Mouse (Mus musculus): ENCODE data around the gene A730009L09Rik. TPM values are rescaled to one million over a fixed set of nuclear protein-coding genes. Genes with fewer than 3 reads are reported as not detected.

Gene A730009L09Rik
- under 1 TPM; 0.22 to 0.30 TPM for total RNA-seq (2021)

DNA sequence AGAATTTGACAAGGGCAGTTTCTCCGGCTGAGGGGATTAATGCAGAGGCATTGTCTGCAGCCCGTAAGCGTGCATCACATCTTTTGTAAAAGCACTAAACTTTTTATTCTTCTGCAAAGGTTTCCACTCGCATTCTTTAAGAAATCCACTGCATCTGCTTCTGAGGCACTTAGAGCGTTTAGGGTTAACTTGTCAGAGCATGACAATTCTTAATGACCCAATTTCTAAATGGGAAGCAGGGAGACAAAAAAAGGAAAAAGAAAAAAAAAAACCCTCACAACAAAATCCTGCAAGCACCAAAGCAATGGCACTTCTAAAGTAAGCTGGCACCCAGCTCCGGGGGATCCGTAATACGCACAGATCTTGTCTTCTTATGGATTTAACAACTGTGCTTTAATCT lies at the start of gene A730009L09Rik:
TSS of gene A730009L09Rik (plus strand) at position 301 of the 400 bp plus-strand sequence.
- DNase-seq (ENCODE audit: extremely low spot score in 1 of 2, low spot score in 2 of 2), result no peak
- intact Hi-C loops (cut with DNase I), result no loop called here

DNA sequence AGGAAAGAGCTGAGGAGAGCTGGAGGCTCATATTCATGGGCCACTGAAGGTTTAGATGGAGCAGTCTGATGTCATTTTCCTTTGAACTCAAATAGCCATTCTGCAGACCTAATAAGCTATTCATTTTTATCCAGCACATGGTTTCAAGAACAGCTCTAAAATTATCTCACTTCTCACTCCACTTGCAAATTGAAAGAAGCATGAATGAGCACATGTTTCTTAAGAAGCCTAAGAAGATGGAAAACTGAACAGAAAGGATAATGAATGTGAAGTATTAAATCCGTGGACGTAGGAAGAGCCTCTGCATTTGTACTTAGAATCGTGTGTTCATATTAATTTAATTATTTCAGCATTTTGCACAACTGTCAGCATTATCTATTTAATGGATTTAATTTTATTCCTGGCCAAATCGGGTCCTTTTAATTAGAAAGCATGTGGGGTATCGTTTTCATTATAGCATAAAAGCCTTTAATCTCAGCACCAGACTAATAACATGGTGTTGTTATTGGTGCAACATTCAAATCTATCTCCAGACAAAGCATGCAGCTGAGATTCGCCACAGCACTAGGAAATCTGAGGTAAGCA lies 49.2 kb upstream of the A730009L09Rik start:
- DNase-seq (ENCODE audit: extremely low spot score in 1 of 2, low spot score in 2 of 2), result no peak
- intact Hi-C loops (cut with DNase I), result no loop called here

DNA sequence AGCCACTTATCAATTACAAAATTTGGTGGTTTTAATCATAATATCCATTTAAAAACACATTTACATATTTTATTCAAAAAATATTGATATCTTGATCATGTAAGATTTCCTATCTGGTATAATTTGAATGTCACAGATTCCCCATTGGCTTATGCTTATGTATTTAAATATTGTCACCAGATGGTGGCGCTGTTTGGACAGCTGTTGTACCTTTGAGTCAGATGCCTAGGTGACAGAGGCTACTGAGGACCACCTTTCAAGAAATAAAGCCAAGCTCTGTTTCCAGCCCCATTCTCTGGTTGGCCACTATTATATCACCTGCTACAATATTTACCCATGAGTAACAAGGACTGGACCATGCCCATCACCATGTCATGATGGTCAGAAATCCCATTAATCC lies 46.0 kb upstream of the A730009L09Rik start:
- DNase-seq (ENCODE audit: extremely low spot score in 1 of 2, low spot score in 2 of 2), result no peak
- intact Hi-C loops (cut with DNase I), result no loop called here

DNA sequence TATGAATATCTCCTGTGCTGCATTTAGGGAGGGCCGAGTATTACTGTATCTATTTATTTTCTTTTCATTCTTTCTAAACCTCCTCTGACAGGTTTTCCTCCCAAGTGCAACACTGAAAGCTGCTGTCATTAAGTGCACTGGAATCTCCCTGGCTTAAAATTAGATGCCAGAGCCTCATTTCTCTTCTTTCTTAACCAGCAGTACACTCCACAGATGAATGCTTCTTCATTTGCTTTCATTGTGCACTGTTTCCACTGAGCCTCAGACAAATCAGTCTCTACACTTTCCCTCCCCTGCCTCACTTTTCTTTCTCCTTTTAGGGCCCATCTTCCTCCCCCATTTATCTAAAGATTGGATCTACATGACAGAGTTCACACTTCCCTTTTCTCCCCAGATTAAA lies 44.9 kb upstream of the A730009L09Rik start:
- intact Hi-C loops (cut with DNase I), result no loop called here
- no peak for DNase-seq (ENCODE audit: extremely low spot score in 1 of 2, low spot score in 2 of 2)

DNA sequence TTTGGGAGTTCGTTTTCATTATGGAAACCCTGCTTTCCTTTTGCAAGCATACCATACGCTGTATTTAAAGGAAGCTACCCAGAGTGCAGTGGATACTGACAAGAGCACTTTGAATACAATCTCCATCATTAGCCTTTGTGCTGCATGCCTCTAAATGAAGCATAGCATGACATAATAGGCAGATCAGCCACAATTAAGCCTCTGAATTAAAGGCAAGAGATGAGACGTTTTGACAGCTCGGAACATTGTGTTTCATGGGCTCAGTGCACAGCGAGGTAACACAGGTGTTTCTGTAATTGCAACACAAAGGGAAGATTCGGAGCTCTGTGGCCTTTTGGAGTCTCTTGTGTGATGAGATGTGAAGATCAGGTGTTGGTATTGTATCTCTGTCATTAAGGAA lies 41.5 kb upstream of the A730009L09Rik start:
- intact Hi-C loops (cut with DNase I), result no loop called here
- DNase-seq (ENCODE audit: extremely low spot score in 1 of 2, low spot score in 2 of 2), result no peak

DNA sequence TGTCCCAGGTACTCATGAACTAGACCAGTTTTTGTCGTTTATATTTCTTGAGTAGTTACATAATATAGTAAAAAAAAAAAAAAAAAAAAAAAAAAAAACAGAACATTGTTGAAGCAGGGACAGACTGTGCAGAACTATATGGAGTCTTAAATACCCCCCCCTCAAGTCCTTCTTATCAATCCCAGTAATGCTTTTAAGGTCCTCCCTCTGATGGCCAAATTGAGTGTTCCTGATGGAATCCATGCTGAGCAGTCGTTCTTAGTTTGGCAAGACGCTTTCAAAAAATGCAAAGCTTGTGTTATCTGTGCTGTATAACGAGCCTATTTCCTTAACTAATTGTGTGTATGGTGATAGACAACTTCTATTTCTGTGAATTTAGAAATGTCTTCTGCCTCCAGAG lies 40.2 kb upstream of the A730009L09Rik start:
- no peak for DNase-seq (ENCODE audit: extremely low spot score in 1 of 2, low spot score in 2 of 2)
- intact Hi-C loops (cut with DNase I), result no loop called here

DNA sequence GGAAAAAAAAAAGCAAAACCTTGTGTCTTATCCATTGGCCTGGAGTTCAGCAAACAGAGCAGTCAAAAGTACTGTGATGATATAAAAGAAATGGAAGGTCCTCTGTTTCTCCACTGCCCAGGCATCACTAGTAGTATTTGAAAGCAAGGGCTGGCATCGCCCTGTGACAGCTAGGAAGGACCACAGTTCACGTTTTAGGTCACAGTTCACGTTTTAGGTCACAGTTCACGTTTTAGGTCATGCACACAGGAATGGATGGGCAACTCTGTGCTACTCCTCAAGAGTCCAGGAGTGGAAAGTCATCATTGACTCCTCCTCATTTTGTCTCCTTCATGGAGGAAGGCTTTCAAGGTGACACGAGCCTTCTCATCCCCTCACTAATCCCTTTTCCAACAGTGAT lies 38.0 kb upstream of the A730009L09Rik start:
- intact Hi-C loops (cut with DNase I), result no loop called here
- DNase-seq (ENCODE audit: extremely low spot score in 1 of 2, low spot score in 2 of 2), result no peak

DNA sequence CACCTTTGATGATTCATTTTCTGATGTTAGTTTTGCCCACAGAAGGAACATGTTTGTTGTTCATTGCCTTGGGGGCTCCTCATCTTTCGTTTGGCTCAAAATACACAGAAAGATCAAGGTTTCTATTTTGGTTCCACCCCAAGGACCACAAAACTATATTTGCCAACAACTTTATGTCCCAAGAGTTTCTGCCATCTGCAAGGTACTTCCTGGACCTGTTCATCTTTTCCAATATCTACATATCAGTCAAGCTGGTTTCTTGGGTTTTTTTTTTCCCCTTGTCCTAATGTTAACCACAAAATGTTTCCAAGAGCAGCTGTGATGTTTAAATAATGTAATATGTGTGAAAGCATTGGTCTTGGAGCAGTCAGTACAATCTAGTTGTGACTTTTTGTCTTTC lies 37.4 kb upstream of the A730009L09Rik start:
- intact Hi-C loops (cut with DNase I), result no loop called here
- no peak for DNase-seq (ENCODE audit: extremely low spot score in 1 of 2, low spot score in 2 of 2)

DNA sequence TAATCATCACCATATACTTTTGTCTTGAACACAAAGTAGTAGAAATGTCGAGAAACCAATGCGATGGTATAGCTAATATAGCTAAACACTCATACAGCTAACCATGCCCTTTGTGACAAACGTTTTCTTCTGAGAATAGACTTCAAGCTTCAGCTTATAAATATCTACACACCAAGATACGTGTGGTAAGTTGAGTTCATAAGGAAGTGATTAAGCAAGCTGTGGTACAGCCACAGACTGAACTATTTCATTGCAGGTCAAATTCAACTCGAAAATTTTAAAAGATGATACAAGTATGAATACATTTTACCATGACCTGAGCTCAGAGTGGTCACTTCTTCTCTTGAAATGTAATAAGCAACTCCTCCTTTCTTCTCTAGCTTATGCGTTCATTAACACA lies 37.0 kb upstream of the A730009L09Rik start:
- DNase-seq (ENCODE audit: extremely low spot score in 1 of 2, low spot score in 2 of 2), result no peak
- intact Hi-C loops (cut with DNase I), result no loop called here

DNA sequence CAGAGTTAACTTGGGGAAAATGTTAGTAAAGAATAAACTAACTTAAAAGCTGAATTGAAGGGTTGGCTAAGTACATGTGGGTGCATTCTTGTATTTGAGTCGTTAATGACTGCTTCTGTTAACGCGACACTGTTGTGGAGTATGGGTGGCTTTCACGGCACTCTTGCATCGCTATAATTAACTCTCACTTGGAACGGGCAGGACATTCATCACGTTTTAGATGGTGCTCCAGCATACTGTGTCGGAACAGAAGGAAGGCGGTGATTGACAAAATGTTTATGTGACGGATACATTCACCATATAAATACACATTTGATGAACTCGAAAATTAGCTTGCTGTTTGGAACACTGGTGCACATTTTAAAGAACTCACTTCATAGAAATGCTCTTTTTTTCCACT lies 29.0 kb upstream of the A730009L09Rik start:
- DNase-seq (ENCODE audit: extremely low spot score in 1 of 2, low spot score in 2 of 2), result no peak
- intact Hi-C loops (cut with DNase I), result loop anchor here (10.0 kb wide), 1 partner anchor 351 kb away; no protein-coding TSS in a partner anchor

DNA sequence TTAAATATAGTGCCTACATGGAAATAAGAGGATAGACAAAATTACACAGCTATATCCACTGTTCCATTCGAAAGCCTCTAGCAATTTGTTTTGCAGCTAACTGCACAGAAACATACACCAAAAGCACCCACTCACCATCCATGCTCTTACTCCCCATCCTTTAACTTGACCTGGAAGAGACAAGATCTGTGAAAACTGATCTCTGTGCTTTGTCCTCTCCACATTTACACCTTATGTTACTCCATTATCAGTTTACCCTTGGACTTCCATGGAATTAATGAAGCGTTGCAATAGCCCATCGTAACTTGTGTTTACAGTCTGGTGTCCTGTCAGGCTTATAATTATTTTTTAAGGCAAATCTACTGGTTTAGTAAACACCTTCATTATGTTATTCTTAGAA lies 20.1 kb upstream of the A730009L09Rik start:
- intact Hi-C loops (cut with DNase I), result no loop called here
- no peak for DNase-seq (ENCODE audit: extremely low spot score in 1 of 2, low spot score in 2 of 2)

DNA sequence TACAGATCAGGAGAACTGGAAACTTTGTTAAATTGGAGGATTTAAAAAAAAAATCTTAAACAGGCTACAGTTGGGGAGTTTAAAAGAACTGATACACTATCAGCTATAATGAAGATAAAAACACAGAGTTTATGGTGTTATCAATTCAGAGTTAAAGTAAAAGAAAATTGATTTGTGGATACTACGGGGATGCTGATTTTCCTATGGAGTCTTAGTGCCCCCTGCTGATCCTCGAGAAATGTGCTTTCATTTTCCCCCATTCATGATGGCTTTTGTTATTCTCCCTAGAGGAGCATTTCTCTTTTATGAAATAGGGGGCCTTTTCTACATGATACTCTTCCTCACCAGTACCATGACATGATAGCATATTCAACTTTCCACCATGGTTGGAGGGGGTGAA lies 19.5 kb upstream of the A730009L09Rik start:
- DNase-seq (ENCODE audit: extremely low spot score in 1 of 2, low spot score in 2 of 2), result peak in 1 of 2 experiments; percentile 28
- intact Hi-C loops (cut with DNase I), result no loop called here

DNA sequence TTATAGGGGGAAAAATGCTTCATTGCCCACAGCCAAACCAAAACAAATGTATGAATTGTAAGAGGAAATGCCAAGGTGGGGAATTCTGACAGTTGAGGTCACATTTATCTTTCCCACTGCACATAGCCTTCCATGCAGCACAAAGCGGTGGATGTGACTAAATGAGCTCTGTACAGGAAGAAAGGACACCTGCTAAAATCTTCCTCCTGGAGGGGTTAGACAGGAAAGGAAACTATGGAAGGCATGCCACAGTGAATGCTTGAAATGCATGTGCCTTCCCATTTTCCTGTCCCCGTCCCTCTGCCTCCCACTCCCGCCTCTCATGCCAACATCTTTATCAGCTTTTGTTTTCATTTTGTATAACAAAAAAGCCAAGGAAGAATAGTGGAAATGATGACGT lies 7.2 kb upstream of the A730009L09Rik start:
- intact Hi-C loops (cut with DNase I), result no loop called here
- no peak for DNase-seq (ENCODE audit: extremely low spot score in 1 of 2, low spot score in 2 of 2)

DNA sequence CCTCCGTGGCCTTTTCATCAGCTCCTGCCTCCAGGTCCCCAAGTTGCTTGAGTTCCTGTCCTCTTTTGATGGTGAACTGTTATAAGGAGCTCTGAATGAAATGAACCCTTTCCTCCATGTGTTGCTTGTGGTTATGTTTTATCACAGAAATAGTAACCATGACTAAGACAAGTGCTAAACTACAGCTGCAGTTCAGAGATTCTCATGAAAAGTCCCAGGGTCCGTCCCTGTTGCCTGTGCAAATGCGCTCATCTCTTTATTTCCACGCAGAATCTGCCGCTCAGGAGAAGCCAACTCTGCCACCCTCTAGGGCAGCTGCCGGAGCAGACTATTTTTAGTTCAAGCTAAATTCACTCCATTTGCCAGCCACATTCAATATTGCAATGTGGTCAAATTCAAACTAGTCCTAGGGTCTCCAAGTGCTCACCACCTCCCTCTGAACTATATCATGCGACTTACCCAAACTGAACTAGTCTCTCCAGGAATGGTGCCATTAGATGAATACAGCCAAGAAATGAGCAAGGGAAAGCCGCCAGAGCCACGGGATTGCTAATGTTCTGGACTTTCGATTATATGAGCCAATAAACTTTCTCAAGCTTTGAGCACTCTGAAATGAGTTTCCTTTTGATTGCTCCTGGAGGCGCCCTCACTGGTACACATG lies 7.2 kb downstream of the A730009L09Rik start:
- DNase-seq (ENCODE audit: extremely low spot score in 1 of 2, low spot score in 2 of 2), result no peak
- intact Hi-C loops (cut with DNase I), result no loop called here

DNA sequence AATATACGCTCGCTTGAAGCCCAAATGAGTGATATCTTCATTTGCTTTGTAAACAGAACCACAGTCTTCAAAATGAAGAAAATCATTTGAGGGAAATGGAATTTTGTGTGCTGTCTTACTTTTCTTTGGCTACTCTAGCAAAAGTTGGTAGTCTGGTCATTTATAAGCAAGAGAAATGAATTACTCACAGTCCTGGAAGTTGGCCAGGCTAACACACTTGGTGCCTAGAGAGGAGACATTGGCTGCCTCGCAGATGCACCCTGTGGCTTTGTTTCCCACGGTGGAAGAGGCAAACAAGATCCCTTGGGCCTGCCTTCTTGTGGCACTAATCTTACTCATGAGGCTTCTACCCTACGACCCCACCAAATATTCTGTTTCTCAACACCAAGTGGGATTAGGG lies 8.1 kb downstream of the A730009L09Rik start:
- DNase-seq (ENCODE audit: extremely low spot score in 1 of 2, low spot score in 2 of 2), result no peak
- intact Hi-C loops (cut with DNase I), result no loop called here

DNA sequence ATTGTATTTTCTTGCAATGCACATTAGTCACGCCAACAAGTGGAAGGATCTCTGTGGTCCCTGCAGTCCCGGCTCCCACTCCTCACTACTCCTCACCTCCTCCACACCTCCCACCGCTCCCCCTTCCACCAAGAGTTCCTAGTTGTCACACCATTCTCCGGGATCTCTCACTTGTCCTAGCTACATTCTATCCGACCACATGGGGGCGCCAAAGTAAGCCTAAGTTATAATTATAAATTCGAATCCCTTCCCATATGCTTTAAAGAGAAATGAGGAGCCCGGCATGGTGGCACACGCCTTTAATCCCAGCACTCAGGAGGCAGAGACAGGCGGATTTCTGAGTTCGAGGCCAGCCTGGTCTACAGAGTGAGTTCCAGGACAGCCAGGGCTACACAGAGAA lies 12.5 kb downstream of the A730009L09Rik start:
- peak in 1 of 2 experiments; percentile 40 for DNase-seq (ENCODE audit: extremely low spot score in 1 of 2, low spot score in 2 of 2)
- intact Hi-C loops (cut with DNase I), result no loop called here

DNA sequence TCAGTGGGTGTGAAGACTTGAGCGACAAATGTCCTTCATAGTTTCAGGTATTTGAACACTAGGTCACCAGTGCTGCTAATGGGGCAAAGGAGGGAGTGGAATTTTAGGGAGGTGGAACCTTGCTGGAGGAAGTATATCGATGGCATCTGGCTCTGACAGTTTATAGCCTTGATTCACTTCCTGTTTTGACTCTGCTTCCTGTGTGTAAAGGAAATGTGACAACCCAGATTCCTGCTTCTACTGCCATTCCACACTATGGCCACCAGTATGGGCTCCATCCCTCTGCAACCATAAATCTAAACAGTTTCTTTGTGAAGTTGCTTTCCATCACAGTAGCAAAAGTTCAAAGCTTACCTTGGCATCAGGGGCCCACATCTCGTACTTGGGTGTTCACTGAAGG lies 17.9 kb downstream of the A730009L09Rik start:
- intact Hi-C loops (cut with DNase I), result no loop called here
- no peak for DNase-seq (ENCODE audit: extremely low spot score in 1 of 2, low spot score in 2 of 2)

DNA sequence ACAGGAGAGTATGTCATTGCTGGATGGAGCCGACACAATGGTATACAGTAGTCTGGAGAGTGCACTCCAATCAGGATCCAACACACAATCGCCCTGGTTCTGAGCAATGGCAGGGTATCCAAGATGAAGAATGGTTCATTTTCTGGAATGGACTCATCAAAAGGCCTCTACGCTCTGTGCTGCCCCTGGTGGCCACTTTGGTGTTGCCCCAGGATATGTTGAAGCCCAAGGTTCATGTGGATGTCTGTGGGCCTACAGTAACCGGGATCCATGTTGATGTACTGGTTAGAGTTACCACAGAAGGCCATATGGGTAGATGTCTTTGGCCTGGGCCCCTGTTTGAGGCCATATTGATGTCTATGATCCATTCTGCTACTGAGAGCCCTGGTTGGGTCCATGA lies 31.1 kb downstream of the A730009L09Rik start:
- DNase-seq (ENCODE audit: extremely low spot score in 1 of 2, low spot score in 2 of 2), result no peak
- intact Hi-C loops (cut with DNase I), result no loop called here

DNA sequence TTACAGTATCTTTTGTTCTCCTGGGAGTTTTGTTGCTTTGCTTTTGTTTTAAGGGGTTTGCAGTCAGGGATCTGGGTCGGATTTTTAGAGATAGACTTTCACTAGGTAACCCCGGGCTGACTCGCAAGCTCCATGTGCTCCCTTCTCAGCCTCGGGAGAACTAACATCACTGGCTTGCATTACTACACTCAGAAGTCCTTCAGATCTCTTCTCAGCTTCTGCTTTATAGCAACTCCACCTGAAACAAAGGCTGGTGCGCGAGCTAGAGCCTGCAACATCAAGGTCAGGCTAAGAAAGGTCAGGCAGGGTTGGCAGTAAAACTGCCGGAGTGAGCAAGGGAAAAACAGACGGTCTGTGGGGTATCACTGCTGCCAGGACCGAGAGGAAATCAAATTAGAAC lies 34.2 kb downstream of the A730009L09Rik start:
- no peak for DNase-seq (ENCODE audit: extremely low spot score in 1 of 2, low spot score in 2 of 2)
- intact Hi-C loops (cut with DNase I), result no loop called here

DNA sequence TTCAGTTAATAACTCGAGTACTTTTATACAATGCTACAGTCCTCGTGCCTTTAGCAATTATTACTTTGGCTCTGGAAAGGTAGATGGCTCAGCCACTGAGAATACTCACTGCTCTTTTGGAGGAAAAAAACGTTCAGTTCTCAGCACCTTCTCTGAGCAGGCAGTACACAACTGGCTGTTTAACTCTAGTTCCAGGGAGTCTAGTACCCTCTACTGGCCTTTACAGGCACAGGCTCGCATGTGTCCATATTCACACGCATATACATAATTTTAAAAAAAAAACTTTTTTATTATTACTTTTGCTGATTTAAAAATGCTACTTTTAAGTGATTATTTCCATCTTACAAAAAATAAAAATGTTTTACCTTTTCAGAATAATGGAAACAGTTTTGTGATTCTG lies 35.5 kb downstream of the A730009L09Rik start:
- no peak for DNase-seq (ENCODE audit: extremely low spot score in 1 of 2, low spot score in 2 of 2)
- intact Hi-C loops (cut with DNase I), result no loop called here

DNA sequence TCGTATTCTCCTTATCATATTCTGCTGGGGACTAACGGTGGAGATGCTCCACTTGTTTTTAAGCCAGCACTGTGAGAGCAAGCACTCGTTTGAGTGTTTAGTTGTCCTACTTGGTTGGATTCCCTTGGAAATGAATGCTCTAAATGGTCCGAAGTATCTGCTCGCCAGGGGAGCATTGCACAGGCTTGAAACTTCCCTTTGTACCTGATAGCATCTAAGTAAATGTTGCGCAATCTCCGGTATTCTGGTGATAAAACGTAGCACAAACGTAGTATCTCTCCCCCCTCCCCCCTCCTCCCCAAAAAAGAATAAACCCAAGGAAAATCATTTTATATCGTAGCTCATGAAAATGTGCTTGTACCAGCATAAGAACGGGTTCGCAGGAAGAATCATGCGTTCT lies 39.1 kb downstream of the A730009L09Rik start:
- no peak for DNase-seq (ENCODE audit: extremely low spot score in 1 of 2, low spot score in 2 of 2)
- intact Hi-C loops (cut with DNase I), result no loop called here

Data from left cerebral cortex, postnatal 10 days (tissue).